Comparison of ENCODE assay signal across 8 mouse cellular contexts in the genomic region with DNA sequence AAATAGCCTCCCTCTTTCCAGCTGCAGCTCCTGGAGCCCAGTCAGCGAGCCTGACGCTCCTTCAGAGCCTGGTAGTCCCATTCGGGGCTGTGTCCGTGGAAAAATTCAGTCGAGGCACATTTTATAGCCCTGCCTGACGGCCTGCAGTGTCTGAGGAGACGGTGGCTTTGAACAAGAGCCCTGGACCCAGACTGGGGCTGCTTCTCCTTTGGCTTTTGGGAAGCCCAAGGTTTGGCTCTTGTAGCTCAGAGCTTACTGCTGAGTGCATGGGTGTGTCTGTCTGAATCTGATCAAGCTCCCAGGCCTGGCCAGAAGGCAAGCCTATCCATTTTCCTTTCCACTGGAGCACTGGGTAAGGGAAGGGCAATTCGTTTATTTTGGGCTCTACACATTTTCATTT. TPM values are rescaled to one million over a fixed set of nuclear protein-coding genes. Genes with fewer than 3 reads are reported as not detected.
A peak's percentile ranks its signal among the peaks of the same experiment; 100 is the strongest.
DNase-seq lines count a peak whose midpoint lies in the region; TF ChIP-seq lines count a peak whose summit lies in the region.

No protein-coding gene starts in this region.

- intact Hi-C loops in left cerebral cortex, postnatal 14 days (cut with DNase I) = loop anchor here (5.0 kb wide), 1 partner anchor 85 kb away; a partner anchor contains a TSS

- peaks cover 4% of the 10 kb centered on the region for H3K4me1 ChIP-seq in cortical plate, adult 2 months (ENCODE audit: control insufficient read depth, insufficient read depth, low read length)
- H3K4me1 ChIP-seq in hindbrain, embryonic 10.5 days (replicated peaks) = peaks cover 68% of the 10 kb centered on the region
- H3K4me1 ChIP-seq in midbrain, embryonic 10.5 days = peaks cover 74% of the 10 kb centered on the region

- peak overlapping the region; percentile 67; the same call in 1 of the 2 replicates for H3K4me3 ChIP-seq in cortical plate, adult 2 months (ENCODE audit: insufficient read depth, low read length)
- peak overlapping the region; percentile 95 for H3K4me3 ChIP-seq in hindbrain, embryonic 10.5 days
- peak overlapping the region; percentile 86 for H3K4me3 ChIP-seq in midbrain, embryonic 10.5 days

- DNase-seq in cerebellum, adult 9-11 months = peak; percentile 18
- no peak for DNase-seq in cerebellum, postnatal 36 days
- DNase-seq in hindbrain, embryonic 10.5 days (ENCODE audit: low spot score) = no peak
- DNase-seq in midbrain, embryonic 10.5 days (ENCODE audit: low spot score) = no peak
- no peak for DNase-seq in B cell, adult 2 months
- DNase-seq in left cerebral cortex, postnatal 14 days (ENCODE audit: low spot score in 2 of 2) = no peak
- DNase-seq in ovary, postnatal 36 days (ENCODE audit: low spot score) = no peak

- H3K9me3 ChIP-seq in hindbrain, embryonic 10.5 days = no peaks in the 10 kb centered on the region
- no peaks in the 10 kb centered on the region for H3K9me3 ChIP-seq in midbrain, embryonic 10.5 days (replicated peaks)

- H3K27ac ChIP-seq in cortical plate, adult 2 months (ENCODE audit: insufficient read depth, low read length) = peak overlapping the region; percentile 54; the same call in 1 of the 2 replicates
- H3K27ac ChIP-seq in hindbrain, embryonic 10.5 days = peak overlapping the region; percentile 99
- peak overlapping the region; percentile 99 for H3K27ac ChIP-seq in midbrain, embryonic 10.5 days (replicated peaks)

- H3K36me3 ChIP-seq in hindbrain, embryonic 10.5 days = 0 out of 2 replicates have a peak, but pooled peaks cover 13% of the 10 kb centered on the region
- H3K36me3 ChIP-seq in midbrain, embryonic 10.5 days = 0 out of 2 replicates have a peak, but pooled peaks cover 3% of the 10 kb centered on the region

- H3K27me3 ChIP-seq in hindbrain, embryonic 10.5 days (ENCODE audit: insufficient read depth, poor library complexity, severe bottlenecking) = no peaks in the 10 kb centered on the region
- peaks cover 4% of the 10 kb centered on the region; the same call in 1 of the 2 replicates for H3K27me3 ChIP-seq in midbrain, embryonic 10.5 days (ENCODE audit: low read depth, poor library complexity, severe bottlenecking)

- TF ChIP-seq CTCF in cortical plate, adult 2 months (IDR thresholded peaks at IDR 0.05; ENCODE audit: extremely low read depth, insufficient read depth, low read length) = no peak

- no peak for TF ChIP-seq POLR2A in cortical plate, adult 2 months (IDR thresholded peaks at IDR 0.05; ENCODE audit: extremely low read depth, insufficient read depth, low read length)

- WGBS in hindbrain, embryonic 10.5 days = 44% methylated on average over 8 of the region's 8 CpGs
- WGBS in midbrain, embryonic 10.5 days = 58% methylated on average over 8 of the region's 8 CpGs

RNA-seq across cellular contexts. Expression of a gene that starts 2.1 kb away (rescaled TPM):
- 11.1 and 12.0 TPM in 2 replicates for polyA plus RNA-seq in cortical plate, adult 2 months (2012; rRNA removed)
- 16.8 and 20.8 TPM in 2 replicates for polyA plus RNA-seq in hindbrain, embryonic 10.5 days (2016; fragmentation: Nextera tagmentation; extraction: Ambion mirVana)
- 14.1 and 18.2 TPM in 2 replicates for polyA plus RNA-seq in midbrain, embryonic 10.5 days (2016; fragmentation: Nextera tagmentation; extraction: Ambion mirVana)
- 10 to 100 TPM; 17.2 to 18.8 TPM for total RNA-seq in left cerebral cortex, postnatal 14 days (2021)

RNA-seq across cellular contexts. Expression of a gene that starts 17.2 kb away (rescaled TPM):
- polyA plus RNA-seq in cortical plate, adult 2 months (2012; rRNA removed) = 67.3 and 68.3 TPM in 2 replicates
- 31.9 and 36.3 TPM in 2 replicates for polyA plus RNA-seq in hindbrain, embryonic 10.5 days (2016; fragmentation: Nextera tagmentation; extraction: Ambion mirVana)
- 34.6 and 37.7 TPM in 2 replicates for polyA plus RNA-seq in midbrain, embryonic 10.5 days (2016; fragmentation: Nextera tagmentation; extraction: Ambion mirVana)
- 10 to 100 TPM; 79.1 to 80.6 TPM for total RNA-seq in left cerebral cortex, postnatal 14 days (2021)
